Mouse (Mus musculus): Measurements from ENCODE around the gene Rabgap1l. TPM values are rescaled to one million over a fixed set of nuclear protein-coding genes. Genes with fewer than 3 reads are reported as not detected.
A peak's percentile ranks its signal among the peaks of the same experiment; 100 is the strongest.

Rabgap1l gene
- 122 and 143 TPM in 2 replicates for total RNA-seq (2015)
- 149 and 173 TPM in 2 replicates for total RNA-seq (2017)

GRCm38 (mm10) chr1:160792686-160793355, at the start of gene Rabgap1l:
Rabgap1l (minus strand) TSS chr1:160793211.
- ATAC-seq (replicated peaks; ENCODE audit: poor library complexity) = peak; percentile 77

- ATAC-seq (replicated peaks; ENCODE audit: poor library complexity) = no peak
Measured at GRCm38 (mm10) chr1:160842567-160842966, 49.6 kb upstream of the Rabgap1l start.

DNA sequence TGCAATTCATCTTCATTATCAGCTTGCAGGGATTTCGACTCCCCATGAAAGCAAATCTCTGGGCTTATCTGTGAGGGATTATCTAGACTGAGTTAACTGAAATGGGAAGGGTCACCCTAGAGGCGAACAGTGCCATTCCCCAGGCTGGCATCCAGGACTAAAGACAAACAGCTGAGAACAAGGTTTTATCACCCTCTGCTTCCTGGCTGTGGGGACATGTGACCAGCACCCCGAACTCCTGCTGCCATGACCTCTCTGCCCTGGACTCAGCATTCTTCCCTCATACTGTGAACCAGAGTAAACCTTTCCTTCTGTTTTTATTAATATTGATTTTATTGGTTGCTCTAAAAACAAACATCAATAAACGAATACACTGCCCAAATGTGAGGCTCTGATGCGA, 47.6 kb upstream of the Rabgap1l start:
- no peak for ATAC-seq (replicated peaks; ENCODE audit: poor library complexity)

DNA sequence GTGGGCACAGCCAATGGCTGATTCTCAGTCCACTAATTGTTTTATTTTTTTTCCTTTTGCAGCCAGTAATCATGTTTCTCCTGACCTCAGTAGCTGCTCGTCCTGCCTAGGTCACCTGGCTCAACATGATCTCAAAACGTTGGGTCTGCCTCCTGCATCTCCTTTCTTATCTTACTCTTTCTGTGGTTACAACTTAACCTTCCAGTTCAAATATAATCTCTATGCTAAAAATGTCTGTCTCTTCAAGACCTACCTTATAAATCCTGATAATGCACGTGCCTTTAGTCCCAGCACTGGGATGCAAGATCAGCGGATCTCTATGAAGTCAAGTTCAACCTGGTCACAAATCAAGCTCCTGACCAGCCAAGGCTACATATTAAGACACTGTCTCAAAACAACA, 46.1 kb upstream of the Rabgap1l start:
- peak; percentile 30 for ATAC-seq (replicated peaks; ENCODE audit: poor library complexity)

DNA sequence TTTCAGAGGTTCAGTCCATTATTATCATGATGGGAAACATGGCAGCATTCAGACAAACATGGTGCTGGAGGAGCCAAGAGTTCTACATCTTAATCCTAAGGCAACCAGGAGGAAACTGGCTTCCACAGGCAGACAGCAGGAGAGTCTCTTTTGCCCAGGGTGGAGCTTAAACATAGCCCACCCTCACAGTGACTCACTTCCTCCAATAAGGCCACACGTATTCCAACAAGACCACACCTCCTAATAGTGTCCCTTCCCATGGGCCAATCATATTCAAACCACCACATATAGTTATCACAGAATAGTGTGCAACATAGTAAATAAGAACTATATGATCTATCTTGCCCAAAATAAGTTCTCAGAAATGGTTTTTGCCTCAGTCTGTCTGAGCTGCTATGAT, 41.4 kb upstream of the Rabgap1l start:
- ATAC-seq (replicated peaks; ENCODE audit: poor library complexity) = no peak

DNA sequence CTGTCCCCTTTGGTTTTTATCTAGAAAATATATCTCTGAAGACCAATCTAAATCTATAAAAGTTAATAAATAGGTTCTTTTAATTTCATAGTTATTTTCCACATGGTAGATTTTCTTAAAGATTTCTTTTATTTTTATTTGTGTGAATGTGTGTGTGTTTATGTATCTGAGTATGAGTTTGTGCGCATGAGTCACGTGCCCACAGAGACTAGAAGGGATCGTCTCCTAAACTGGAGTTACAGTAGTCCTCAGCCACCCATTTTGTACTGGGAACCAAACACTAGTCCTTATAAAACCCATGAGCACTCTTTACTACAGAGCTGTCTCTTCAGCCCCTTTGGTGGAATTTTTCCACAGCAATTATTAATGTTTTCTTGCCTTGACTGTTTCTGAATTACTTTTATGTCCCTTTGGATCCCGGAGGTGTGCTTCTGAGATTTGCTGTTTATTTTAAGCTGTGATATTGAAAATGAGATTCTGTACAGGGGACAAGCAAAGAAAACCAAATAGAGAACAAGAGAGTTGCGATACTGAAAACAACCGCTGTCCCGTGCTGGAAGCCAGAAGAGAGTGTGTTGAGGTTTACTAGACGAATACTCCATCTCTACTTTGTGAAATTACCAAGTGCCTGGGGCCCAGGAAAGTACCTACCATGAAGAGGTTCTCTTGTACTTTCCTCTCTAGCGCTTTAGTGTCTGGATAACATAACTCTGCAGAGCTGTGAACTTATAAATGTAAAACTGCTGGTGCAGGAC, 39.4 kb upstream of the Rabgap1l start:
- no peak for ATAC-seq (replicated peaks; ENCODE audit: poor library complexity)

- ATAC-seq (replicated peaks; ENCODE audit: poor library complexity) = peak; percentile 90
Measured at GRCm38 (mm10) chr1:160830608-160831498, 37.8 kb upstream of the Rabgap1l start.

GRCm38 (mm10) chr1:160825441-160825856, 32.4 kb upstream of the Rabgap1l start:
- peak; percentile 98 for ATAC-seq (replicated peaks; ENCODE audit: poor library complexity)

DNA sequence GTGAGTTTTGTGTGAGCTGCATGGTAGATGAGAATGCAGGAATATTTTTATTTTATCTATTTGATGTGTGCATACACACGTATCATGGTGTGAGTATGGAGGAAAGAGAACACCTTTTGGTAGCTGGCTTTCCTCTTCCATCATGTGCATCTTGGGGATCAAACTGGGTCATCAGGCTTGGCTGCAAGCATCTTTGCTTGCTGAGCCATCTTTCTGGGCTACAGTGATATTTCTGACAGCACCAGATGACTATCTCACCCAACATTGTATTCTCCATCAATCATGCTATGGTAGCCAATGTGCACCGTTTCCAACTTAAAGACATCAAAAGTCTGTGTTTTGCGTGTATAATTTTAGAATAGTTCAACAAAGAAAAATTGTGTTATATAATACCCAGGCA, 30.6 kb upstream of the Rabgap1l start:
- no peak for ATAC-seq (replicated peaks; ENCODE audit: poor library complexity)

DNA sequence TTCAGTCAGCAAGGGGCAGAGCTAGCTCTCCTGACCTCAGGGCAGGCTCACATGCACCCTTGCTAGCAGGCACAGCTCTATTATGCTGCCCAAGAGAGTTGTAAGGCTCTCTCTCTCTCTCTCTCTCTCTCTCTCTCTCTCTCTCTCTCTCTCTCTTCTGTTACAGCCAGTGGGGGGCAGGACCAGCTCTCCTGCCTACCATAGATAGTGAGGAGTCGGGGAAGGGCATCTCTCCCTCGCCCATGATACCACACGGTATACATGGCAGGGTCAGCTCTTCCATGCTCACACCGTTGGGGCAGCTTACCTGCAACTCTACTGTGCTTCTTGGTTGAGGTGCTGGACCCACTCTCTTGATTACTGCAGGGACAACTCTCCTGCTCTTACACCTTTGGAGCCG, 21.2 kb upstream of the Rabgap1l start:
- ATAC-seq (replicated peaks; ENCODE audit: poor library complexity) = no peak

DNA sequence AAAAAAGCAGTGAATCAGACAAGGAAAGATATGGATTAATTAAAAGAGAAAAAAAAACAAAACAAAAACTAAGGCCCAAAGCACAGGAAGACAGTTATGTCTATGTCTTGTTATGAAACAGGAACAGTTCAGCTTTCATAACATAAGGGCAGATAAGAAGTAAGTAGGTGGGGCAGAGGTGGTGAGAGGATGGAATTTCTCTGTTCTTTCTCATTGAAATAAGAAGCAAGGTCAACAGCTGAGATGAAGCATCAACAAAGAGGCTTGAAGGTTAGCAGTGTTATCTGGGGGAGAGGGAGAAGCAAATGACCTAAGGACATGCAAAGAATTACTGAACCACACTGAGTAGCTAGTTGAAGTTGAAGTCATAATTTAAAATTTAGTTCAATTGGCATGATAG, 19.4 kb upstream of the Rabgap1l start:
- peak; percentile 79 for ATAC-seq (replicated peaks; ENCODE audit: poor library complexity)

DNA sequence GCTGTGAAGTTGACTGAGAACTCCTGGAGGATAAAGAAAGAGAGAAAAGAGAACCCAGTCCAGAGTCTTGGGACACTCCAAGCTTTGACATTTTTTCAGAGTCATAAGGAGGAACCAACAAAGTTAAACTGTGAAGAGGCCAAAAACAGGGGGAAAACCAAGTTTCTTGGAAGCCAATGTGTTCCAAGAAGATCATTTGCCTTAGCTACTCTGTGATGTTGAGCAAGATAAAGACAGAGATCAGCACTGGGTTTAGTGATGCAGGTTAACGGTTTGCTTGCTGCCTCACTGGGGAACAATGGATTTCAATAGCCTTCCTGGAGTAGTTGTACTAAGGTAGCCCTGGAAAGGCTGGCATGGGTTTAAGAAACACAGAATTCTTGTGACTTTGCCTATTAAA, 18.9 kb upstream of the Rabgap1l start:
- ATAC-seq (replicated peaks; ENCODE audit: poor library complexity) = peak; percentile 54

DNA sequence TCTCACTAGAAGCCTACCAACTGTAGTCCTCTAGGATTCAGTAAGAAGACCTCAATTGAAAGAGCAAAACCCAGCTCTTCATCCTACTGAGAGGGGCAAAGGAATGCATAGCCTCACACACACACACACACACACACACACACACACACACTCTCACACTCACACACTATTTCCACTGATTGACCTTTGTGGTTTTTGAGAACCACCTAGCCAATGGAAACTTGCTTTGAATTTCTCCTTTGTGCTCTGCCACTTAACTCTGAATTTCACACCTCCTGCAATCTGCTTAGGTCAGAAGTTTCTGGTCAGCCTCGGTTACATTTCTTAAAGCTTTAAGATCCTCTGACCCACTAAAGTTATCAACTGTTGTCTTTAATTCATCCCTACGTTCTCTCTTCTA, 12.3 kb upstream of the Rabgap1l start:
- no peak for ATAC-seq (replicated peaks; ENCODE audit: poor library complexity)

DNA sequence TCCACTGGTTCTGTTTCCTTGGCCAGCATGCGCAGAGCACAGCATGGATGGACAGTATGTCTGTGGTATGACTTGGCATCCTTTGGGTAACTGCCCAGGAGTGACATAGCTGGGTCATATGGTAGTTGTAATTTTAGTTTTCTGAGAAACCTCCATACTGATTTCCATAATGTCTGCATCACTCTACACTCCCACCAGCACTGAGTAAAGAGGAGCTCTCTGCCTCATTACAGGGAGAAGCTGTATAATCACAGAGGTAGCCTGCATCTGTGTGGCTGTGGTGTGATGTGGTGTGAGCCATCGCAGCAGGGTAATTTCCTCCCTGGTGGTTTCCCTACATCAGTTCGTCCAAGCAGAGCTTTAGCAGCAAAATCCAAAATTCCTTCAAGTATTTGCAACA, 7.0 kb upstream of the Rabgap1l start:
- no peak for ATAC-seq (replicated peaks; ENCODE audit: poor library complexity)

GRCm38 (mm10) chr1:160795016-160795415, 2.0 kb upstream of the Rabgap1l start:
- ATAC-seq (replicated peaks; ENCODE audit: poor library complexity) = no peak

GRCm38 (mm10) chr1:160793791-160794757, 1.1 kb upstream of the Rabgap1l start:
- ATAC-seq (replicated peaks; ENCODE audit: poor library complexity) = peak; percentile 38

- peak; percentile 13 for ATAC-seq (replicated peaks; ENCODE audit: poor library complexity)
Measured at GRCm38 (mm10) chr1:160792156-160792685, 790 bp downstream of the Rabgap1l start.

DNA sequence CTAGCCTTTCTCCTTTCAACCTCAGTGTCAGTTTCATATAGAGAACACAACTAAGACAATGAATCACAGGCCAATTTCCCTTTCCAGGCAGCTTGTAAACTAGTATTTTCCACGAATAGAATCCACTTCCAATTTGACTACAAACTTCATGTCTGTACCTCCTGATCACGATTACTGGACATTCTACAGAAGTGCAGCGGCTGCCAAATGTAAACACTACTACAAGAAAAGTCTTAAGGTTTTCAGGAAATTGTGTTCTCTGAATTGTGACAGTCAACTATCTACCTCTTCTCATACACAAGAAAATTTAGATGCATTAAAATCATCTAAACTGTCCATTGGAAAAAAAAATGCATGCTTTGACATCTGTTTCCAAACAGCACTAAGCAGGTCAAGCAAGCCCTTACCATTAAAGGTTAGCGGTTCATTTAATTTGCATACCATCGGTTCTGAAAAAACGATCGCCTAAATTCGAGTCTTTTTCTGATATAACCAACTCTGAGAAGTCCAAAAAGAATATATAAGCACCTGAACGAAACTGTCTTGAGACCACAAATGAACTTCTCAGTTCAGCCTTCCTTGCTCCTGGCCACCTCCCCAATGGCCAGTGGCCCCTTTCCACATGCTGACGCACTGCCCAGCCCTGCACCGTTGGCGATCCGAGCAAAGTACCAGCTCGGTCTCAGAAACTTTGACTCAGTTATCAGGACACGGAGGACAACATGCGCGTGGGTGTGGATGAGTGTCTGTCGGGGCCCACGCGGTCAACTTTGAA, 1.4 kb downstream of the Rabgap1l start:
- ATAC-seq (replicated peaks; ENCODE audit: poor library complexity) = peak; percentile 7

DNA sequence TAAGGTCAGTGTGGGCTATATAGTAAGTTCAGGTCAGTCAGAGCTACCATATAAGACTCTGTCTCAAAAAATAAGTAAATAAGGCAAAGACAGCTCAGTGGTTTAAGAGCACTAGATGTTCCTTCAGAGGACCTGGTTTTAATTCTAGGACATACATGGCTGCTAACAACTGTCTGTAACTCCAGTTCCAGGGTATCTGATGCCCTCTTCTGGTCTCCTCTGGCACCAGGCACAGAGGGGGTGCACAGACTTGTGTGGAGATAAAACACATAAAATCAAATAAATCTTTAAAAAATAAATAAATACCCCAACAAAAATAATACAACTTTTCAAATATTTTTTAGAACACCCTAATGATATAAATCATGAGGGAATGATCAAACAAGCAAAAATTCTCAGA, 2.4 kb downstream of the Rabgap1l start:
- no peak for ATAC-seq (replicated peaks; ENCODE audit: poor library complexity)

All from megakaryocyte progenitor cell, adult 5-6 weeks (primary cell).